Mouse (Mus musculus): ENCODE results near the gene Itpr3.

- TF ChIP-seq EP300 (IDR thresholded peaks at IDR 0.05), result no peak
- TF ChIP-seq CTCF (IDR thresholded peaks at IDR 0.05), result no peak
Measured at GRCm38 (mm10) chr17:27150871-27151270, 93.8 kb downstream of the Itpr3 start.
